Mouse (Mus musculus) G1E (cell line): Measurements from ENCODE around the gene Myl4. TPM values are rescaled to one million over a fixed set of nuclear protein-coding genes. Genes with fewer than 3 reads are reported as not detected.

ENCODE experiments used
- ATAC-seq: 2 replicates; pipeline ENCODE4 v1.8.0; 2016; ENCODE audit warnings: mild to moderate bottlenecking; ENCODE audit not compliant: insufficient number of reproducible peaks, poor library complexity, low FRiP score, severe bottlenecking; ENCODE audit errors: extremely low read depth
- DNase-seq: peaks from one replicate; pipeline ENCODE4 v3.0.0; 2012; ENCODE audit warnings: low spot score
- H3K27me3 ChIP-seq: 2 replicates; pipeline ENCODE4 v1.6.1; 2012; ENCODE audit warnings: mild to moderate bottlenecking, low read length, inconsistent platforms; ENCODE audit not compliant: insufficient read depth
- H3K36me3 ChIP-seq: replicated peaks from 2 replicates; pipeline ENCODE3; 2012; ENCODE audit warnings: mild to moderate bottlenecking, inconsistent platforms
- H3K4me1 ChIP-seq: 2 replicates; pipeline ENCODE4 v1.6.1; 2012; ENCODE audit warnings: low read depth, low read length, inconsistent platforms, mixed read lengths; ENCODE audit not compliant: insufficient read depth
- H3K4me3 ChIP-seq: 2 replicates; pipeline ENCODE4 v1.5.1; 2012; ENCODE audit warnings: low read depth, mild to moderate bottlenecking, inconsistent platforms, low read length, moderate library complexity, mixed read lengths
- H3K9me3 ChIP-seq: replicated peaks from 2 replicates; pipeline ENCODE4 v1.6.1; 2012; ENCODE audit warnings: inconsistent platforms
- CTCF ChIP-seq: IDR thresholded peaks from 2 replicates; pipeline ENCODE4 v1.5.1; 2012; ENCODE audit warnings: low read depth, low read length, inconsistent platforms, mixed read lengths
- GATA1 ChIP-seq: IDR thresholded peaks from 2 replicates; pipeline ENCODE4 v1.6.1; 2012; ENCODE audit warnings: borderline replicate concordance, low read length, inconsistent platforms, mixed read lengths
- GATA2 ChIP-seq: IDR thresholded peaks from 2 replicates; pipeline ENCODE4 v1.6.1; 2012; ENCODE audit warnings: low read depth, low read length, inconsistent platforms, borderline replicate concordance
- POLR2AphosphoS5 ChIP-seq: IDR thresholded peaks from 2 replicates; pipeline ENCODE4 v1.6.1; 2012; ENCODE audit warnings: low read depth, low read length, inconsistent platforms; ENCODE audit not compliant: insufficient replicate concordance
- TAL1 ChIP-seq: conservative IDR thresholded peaks from 2 replicates; pipeline ENCODE4 v1.6.1; 2012; ENCODE audit warnings: low read depth, low read length, inconsistent platforms, mixed read lengths
- polyA plus RNA-seq: library from polyadenylated mRNA; stranded (reverse); fragments of >175 nt; gene quantifications from 2 replicates; pipeline ENCODE4 v1.2.3, GENCODE M21; 2012
- total RNA-seq, 2 experiments: library from RNA; stranded (forward) in 1 of 2; stranded (reverse) in 1 of 2; fragments of 200-1000 nt in 1 of 2; fragments of >200 nt in 1 of 2; fragmentation: Nextera tagmentation in 1 of 2; gene quantifications; 2 replicates each; pipeline ENCODE4 v1.2.3; 2014 to 2017

Myl4 gene
- total and polyA plus RNA-seq, 3 experiments, result 0.38 TPM; not detected in 2

- TF ChIP-seq TAL1, result no peak
- TF ChIP-seq GATA1, result no peak
- no peak for TF ChIP-seq GATA2
- TF ChIP-seq POLR2AphosphoS5, result no peak
- no peak for TF ChIP-seq CTCF
- peaks cover 40% of the 10 kb centered on the region for H3K27me3 ChIP-seq
- DNase-seq, result no peak
- ATAC-seq, result no peak
- H3K36me3 ChIP-seq, result no peaks in the 10 kb centered on the region
- H3K4me1 ChIP-seq, result no peaks in the 10 kb centered on the region
- H3K9me3 ChIP-seq, result no peaks in the 10 kb centered on the region
- no peak overlapping the region for H3K4me3 ChIP-seq
Measured at GRCm38 (mm10) chr11:104581446-104582307, 31.2 kb downstream of the Myl4 start.

- Histone ChIP-seq H3K27me3 (peaks cover 39% of the 10 kb centered on the region), H3K4me3 (no peak overlapping the region), H3K4me1 (no peaks in the 10 kb centered on the region), H3K36me3 (no peaks in the 10 kb centered on the region), H3K9me3 (no peaks in the 10 kb centered on the region)
- no peak for DNase-seq
- no peak for ATAC-seq
- TF ChIP-seq CTCF (no peak), GATA2 (no peak), TAL1 (no peak), POLR2AphosphoS5 (no peak), GATA1 (no peak)
Measured at GRCm38 (mm10) chr11:104582308-104582606, 31.8 kb downstream of the Myl4 start.

GRCm38 (mm10) chr11:104582630-104583364 is 32.3 kb downstream of the Myl4 start:
- peaks cover 36% of the 10 kb centered on the region for H3K27me3 ChIP-seq
- H3K36me3 ChIP-seq, result no peaks in the 10 kb centered on the region
- TF ChIP-seq GATA1, result no peak
- no peak for TF ChIP-seq TAL1
- no peak for TF ChIP-seq GATA2
- no peak for TF ChIP-seq POLR2AphosphoS5
- no peak for TF ChIP-seq CTCF
- DNase-seq (no peak), ATAC-seq (no peak)
- no peaks in the 10 kb centered on the region for H3K9me3 ChIP-seq
- H3K4me3 ChIP-seq, result no peak overlapping the region
- H3K4me1 ChIP-seq, result no peaks in the 10 kb centered on the region

GRCm38 (mm10) chr11:104585495-104585894 is 35.0 kb downstream of the Myl4 start:
- no peak for TF ChIP-seq POLR2AphosphoS5
- TF ChIP-seq GATA2, result no peak
- TF ChIP-seq TAL1, result no peak
- TF ChIP-seq GATA1, result no peak
- no peak for TF ChIP-seq CTCF
- H3K4me1 ChIP-seq, result peaks cover 12% of the 10 kb centered on the region
- H3K4me3 ChIP-seq, result no peak overlapping the region

GRCm38 (mm10) chr11:104587904-104588303 is 37.4 kb downstream of the Myl4 start:
- TF ChIP-seq GATA2 (no peak), GATA1 (no peak), POLR2AphosphoS5 (no peak), CTCF (no peak), TAL1 (no peak)
- Histone ChIP-seq H3K4me1 (peaks cover 26% of the 10 kb centered on the region), H3K27me3 (peaks cover 36% of the 10 kb centered on the region), H3K36me3 (no peaks in the 10 kb centered on the region), H3K4me3 (no peak overlapping the region), H3K9me3 (no peaks in the 10 kb centered on the region)
- ATAC-seq, result no peak
- no peak for DNase-seq

More at GRCm38 (mm10) chr11:104585495-104585894, 35.0 kb downstream of the Myl4 start:
- ATAC-seq (no peak), DNase-seq (no peak)
- H3K36me3 ChIP-seq, result no peaks in the 10 kb centered on the region
- peaks cover 26% of the 10 kb centered on the region for H3K27me3 ChIP-seq
- H3K9me3 ChIP-seq, result no peaks in the 10 kb centered on the region

- no peak for ATAC-seq
- H3K27me3 ChIP-seq, result peaks cover 40% of the 10 kb centered on the region
- DNase-seq, result no peak
- H3K4me3 ChIP-seq, result no peak overlapping the region
- no peaks in the 10 kb centered on the region for H3K9me3 ChIP-seq
- H3K4me1 ChIP-seq, result peaks cover 26% of the 10 kb centered on the region
- TF ChIP-seq TAL1 (no peak), POLR2AphosphoS5 (no peak), CTCF (no peak), GATA2 (no peak), GATA1 (no peak)
- no peaks in the 10 kb centered on the region for H3K36me3 ChIP-seq
Measured at GRCm38 (mm10) chr11:104588513-104588912, 38.0 kb downstream of the Myl4 start.
